8 mouse cellular contexts compared by ENCODE assay signal in the genomic region with DNA sequence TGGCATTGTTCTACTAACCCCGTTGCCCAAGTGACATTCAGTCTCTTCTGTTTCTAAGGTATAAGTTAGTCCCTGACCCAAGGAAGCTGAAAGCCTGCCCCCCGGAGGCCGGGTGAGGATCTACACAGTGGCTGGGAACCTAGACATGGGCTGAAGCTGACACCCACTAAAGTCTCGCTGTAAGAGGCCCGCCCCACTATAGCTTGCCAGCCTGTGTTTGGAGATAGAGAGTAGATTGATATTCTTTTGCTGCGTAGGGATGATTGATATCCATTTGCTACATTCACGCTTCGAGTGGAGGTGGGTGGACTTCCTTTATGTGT. TPM values are rescaled to one million over a fixed set of nuclear protein-coding genes. Genes with fewer than 3 reads are reported as not detected.
DNase-seq lines count a peak whose midpoint lies in the region; ATAC-seq lines count a peak whose summit lies in the region.
"Had no signal": no experiment of that assay in that cellular context is flagged by ENCODE, and none has a peak within 500 bp of the region (broad histone marks: within the 10 kb centered on the region; RNA-seq: fewer than 3 reads in every experiment).

No protein-coding gene starts in this region.

- DNase-seq in layer of hippocampus, adult 11-12 months (ENCODE audit: low spot score), result peak; percentile 19
- DNase-seq in layer of hippocampus, postnatal 10 days (ENCODE audit: low spot score in 2 of 2), result no peak
- peak; percentile 28 for DNase-seq in T-cell, adult 2 months (ENCODE audit: low spot score)
- no peak for DNase-seq in Muller cell, postnatal 12 days (ENCODE audit: inconsistent ontology term)

- H3K9me3 ChIP-seq in heart, embryonic 15.5 days (replicated peaks), result no peaks in the 10 kb centered on the region
- H3K9me3 ChIP-seq: limb, embryonic 13.5 days had no signal

- peaks cover 4% of the 10 kb centered on the region for H3K4me1 ChIP-seq in heart, embryonic 15.5 days (replicated peaks)
- H3K4me1 ChIP-seq: limb, embryonic 13.5 days had no signal

- WGBS in heart, embryonic 15.5 days, result 6% methylated on average over 8 of the region's 8 CpGs
- WGBS in macrophage (ENCODE audit: missing documents), result 14% methylated on average over 8 of the region's 8 CpGs

- H3K36me3 ChIP-seq in heart, embryonic 15.5 days, result no peaks in the 10 kb centered on the region
- no peaks in the 10 kb centered on the region for H3K36me3 ChIP-seq in macrophage (ENCODE audit: inconsistent target)
- H3K36me3 ChIP-seq: limb, embryonic 13.5 days had no signal

- H3K27me3 ChIP-seq in heart, embryonic 15.5 days, result peaks cover 85% of the 10 kb centered on the region

- H3K4me3 ChIP-seq in heart, embryonic 15.5 days, result peak overlapping the region; percentile 23
- H3K4me3 ChIP-seq in macrophage (ENCODE audit: inconsistent target), result peak overlapping the region; percentile 19; the same call in 1 of the 2 replicates
- H3K4me3 ChIP-seq: limb, embryonic 13.5 days had no signal

- no peak overlapping the region for H3K27ac ChIP-seq in heart, embryonic 15.5 days
- no peak overlapping the region for H3K27ac ChIP-seq in macrophage
- H3K27ac ChIP-seq: limb, embryonic 13.5 days had no signal

- H3K4me2 ChIP-seq in heart, embryonic 15.5 days, result peak overlapping the region; percentile 45
- H3K4me2 ChIP-seq: limb, embryonic 13.5 days had no signal

- no peaks in the 10 kb centered on the region for H3K79me2 ChIP-seq in macrophage (ENCODE audit: inconsistent target)

- no peak for ATAC-seq in heart, embryonic 15.5 days (replicated peaks; ENCODE audit: insufficient number of reproducible peaks, insufficient read depth, low FRiP score, low read depth)
- no peak for ATAC-seq in erythroid progenitor cell, adult 5-6 weeks (replicated peaks; ENCODE audit: low FRiP score, poor library complexity, severe bottlenecking)

- H3K9ac ChIP-seq in heart, embryonic 15.5 days, result no peak overlapping the region
- H3K9ac ChIP-seq: limb, embryonic 13.5 days had no signal

RNA-seq across cellular contexts. Expression of gene Bsx, which starts 1.8 kb away (rescaled TPM):
- not detected for total RNA-seq in layer of hippocampus, postnatal 10 days (2021)
- polyA plus RNA-seq in heart, embryonic 15.5 days (2015; fragmentation: Nextera tagmentation; extraction: Ambion mirVana), result not detected in 2 replicates
- not detected for total RNA-seq in macrophage (2018; cell fraction: chromatin; rRNA removed)
- not detected for total RNA-seq in macrophage (2018; cell fraction: cytosol; rRNA removed)
- not detected for total RNA-seq in macrophage (2018; cell fraction: nucleus; rRNA removed)
- polyA plus RNA-seq in macrophage (2018), result not detected in 3 replicates
- total RNA-seq in erythroid progenitor cell, adult 5-6 weeks (2015; ENCODE audit: low replicate concordance), result not detected in 2 replicates
- total RNA-seq in erythroid progenitor cell, adult 5-6 weeks (2017; ENCODE audit: low replicate concordance), result not detected in 2 replicates
- polyA plus RNA-seq: limb, embryonic 13.5 days had no signal

Comparison
In these comparisons a context has a peak if more than half of its experiments do, and no peak if none do; other contexts are left out.
1. DNase-seq: peak in layer of hippocampus, adult 11-12 months (single experiment) and T-cell, adult 2 months (single experiment); none in layer of hippocampus, postnatal 10 days (0 of 2) and Muller cell, postnatal 12 days (single experiment).